Mouse (Mus musculus): ENCODE data around the gene Fn1.
A peak's percentile ranks its signal among the peaks of the same experiment; 100 is the strongest.

The Fn1 gene

DNA sequence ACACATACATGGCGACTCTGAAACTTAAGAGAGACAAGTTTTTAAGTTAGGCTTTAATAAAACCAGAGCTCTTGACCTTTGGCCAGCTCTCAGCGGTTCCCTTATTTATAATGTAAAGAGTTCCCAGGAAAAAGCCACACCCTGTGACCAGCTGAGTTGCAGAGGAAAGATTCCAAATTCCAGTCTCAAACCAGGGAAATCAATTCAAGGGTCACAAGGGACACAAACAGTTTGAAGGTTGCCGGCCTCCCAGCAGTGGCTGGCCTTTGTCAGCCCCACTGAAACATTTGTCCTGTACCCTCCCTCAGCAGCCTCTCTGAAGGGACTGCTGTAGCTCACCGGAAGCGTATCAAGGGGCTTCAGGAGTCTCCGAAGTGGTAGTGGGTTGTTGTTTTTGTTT lies 2.3 kb downstream of the Fn1 start:
- no peak for ATAC-seq (ENCODE audit: low TSS enrichment)

DNA sequence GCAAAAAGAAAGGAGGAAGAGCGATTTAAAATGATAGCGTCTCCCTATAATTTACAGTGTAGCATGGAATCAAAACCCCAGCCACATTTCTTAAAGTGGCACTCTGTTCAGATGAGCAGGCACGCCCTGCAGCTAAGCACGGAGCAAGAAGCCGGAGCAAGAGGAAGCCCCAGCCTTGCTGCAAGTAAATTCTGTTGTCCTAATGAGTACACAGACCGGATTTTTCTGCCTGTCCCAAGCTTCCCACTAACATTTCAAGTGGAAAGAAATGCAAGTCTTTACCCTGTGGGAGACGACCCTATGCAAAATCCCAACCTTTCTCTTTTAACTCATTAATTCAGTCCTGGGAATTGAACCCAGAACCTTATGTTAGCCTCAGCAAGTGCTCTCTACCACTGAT lies 4.8 kb downstream of the Fn1 start:
- no peak for ATAC-seq (ENCODE audit: low TSS enrichment)

DNA sequence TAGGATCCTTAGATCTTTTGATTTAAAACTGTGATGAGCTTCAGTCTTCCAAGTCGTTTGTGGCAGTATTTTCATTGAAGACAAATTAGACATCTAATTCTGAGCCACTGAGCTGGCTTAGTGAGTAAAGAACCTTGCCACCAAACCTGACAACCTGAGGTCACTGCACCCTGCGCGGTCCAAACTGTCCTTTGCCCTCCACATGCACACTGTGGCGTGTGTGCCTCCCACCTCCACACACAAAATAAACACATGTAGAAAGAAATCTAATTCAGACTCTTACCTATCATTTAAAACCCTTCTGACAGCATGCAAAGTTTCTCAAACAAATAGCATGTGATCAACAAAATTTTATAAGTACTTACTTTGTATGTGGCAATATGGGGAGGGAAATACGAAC lies 6.2 kb downstream of the Fn1 start:
- no peak for ATAC-seq (ENCODE audit: low TSS enrichment)

- no peak for ATAC-seq (ENCODE audit: low TSS enrichment)
Observed at GRCm38 (mm10) chr1:71645999-71646398, 7.0 kb downstream of the Fn1 start.

- no peak for ATAC-seq (ENCODE audit: low TSS enrichment)
Observed at GRCm38 (mm10) chr1:71645466-71645865, 7.5 kb downstream of the Fn1 start.

DNA sequence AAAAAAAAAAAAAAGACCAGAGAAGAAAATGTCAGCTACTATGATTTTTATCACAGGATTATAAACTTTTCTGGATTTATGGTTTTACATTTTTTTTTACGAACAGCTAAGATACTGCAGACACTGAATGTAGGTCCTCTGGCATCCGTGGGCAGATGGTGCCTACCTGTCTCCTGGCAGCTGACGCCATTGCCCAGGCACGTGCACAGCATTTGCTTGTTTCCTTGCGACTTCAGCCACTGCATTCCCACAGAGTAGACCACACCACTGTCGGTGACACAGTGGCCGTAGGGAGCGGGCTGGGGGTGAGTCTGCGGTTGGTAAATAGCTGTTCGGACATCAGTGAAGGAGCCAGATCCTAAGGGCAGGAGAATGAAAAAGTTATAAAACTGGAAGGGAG lies 10.2 kb downstream of the Fn1 start:
- no peak for ATAC-seq (ENCODE audit: low TSS enrichment)

- no peak for ATAC-seq (ENCODE audit: low TSS enrichment)
Observed at GRCm38 (mm10) chr1:71641206-71641605, 11.8 kb downstream of the Fn1 start.

DNA sequence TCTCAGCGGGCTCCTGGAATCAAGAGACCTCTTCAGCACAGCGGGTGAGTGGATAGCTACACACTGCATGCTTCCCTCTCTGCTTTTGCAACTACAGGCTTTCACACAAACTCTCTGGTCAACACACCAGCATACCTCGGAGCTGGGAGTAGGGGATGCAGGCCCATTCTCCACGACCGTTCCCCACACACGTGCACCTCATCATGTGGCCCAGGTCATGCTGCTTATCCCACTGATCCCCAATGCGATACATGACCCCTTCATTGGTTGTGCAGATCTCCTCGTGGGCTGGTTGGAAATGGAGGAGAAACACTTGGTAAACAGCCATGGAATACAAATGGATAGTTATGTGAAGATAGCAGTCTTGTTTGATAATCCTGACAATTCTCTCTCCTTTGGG lies 12.8 kb downstream of the Fn1 start:
- ATAC-seq (ENCODE audit: low TSS enrichment), result no peak

DNA sequence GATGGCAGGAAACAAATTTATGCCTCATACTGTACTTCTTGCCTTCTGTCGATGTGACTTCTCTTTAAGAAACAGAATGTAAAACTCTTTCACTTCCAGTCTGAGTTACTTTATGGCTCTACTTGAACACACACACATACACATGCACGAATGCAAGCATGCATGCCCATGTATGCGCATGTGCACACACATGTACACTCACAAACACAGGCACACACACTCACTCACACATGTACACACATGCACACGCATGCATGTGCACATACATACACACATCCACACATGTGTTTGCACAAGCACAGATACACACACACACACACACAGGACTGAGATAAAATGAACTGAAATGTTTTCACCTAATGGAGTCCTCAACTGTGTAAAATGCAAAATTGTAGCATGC lies 16.3 kb downstream of the Fn1 start:
- ATAC-seq (ENCODE audit: low TSS enrichment), result no peak

- ATAC-seq (ENCODE audit: low TSS enrichment), result no peak
Observed at GRCm38 (mm10) chr1:71636116-71636515, 16.9 kb downstream of the Fn1 start.

GRCm38 (mm10) chr1:71635101-71636014 lies 17.6 kb downstream of the Fn1 start:
- no peak for ATAC-seq (ENCODE audit: low TSS enrichment)

GRCm38 (mm10) chr1:71634471-71634981 lies 18.5 kb downstream of the Fn1 start:
- ATAC-seq (ENCODE audit: low TSS enrichment), result no peak

DNA sequence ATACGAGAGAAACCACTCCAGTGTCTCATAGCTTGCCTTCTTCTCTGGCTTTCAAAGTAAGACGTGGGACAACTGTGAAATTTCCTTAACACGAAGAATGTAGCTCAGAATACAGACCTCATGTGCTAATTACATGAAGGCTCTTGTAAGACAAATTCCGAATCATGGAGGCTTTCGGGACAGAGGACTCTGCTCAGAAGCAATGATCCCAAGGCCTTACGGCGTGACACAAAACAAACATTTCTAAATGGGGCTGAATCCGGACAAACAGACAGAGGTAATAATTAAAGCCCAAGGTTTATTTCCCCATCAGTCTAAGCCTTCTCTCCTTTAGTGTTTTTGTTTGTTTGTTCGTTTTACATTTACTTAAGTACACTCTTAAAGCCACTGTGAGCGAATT lies 20.6 kb downstream of the Fn1 start:
- no peak for ATAC-seq (ENCODE audit: low TSS enrichment)

DNA sequence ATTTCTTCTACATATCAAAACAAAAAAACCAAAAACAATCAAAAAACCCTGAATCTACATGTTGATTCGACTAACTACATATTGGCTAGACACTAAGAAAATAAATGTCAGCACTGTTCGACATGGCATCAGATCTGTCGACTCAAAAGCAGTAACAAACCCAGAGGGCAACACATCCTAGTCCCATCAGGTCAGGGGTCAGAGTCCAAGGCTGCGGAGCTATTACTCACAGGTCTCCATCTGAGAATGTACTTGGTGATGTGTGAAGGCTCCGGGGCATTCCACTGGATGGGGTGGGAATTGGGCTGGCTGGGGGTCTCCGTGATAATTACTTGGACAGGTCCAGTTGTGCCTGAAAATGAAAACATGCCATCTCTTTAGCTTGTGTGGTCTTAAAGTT lies 21.2 kb downstream of the Fn1 start:
- no peak for ATAC-seq (ENCODE audit: low TSS enrichment)

DNA sequence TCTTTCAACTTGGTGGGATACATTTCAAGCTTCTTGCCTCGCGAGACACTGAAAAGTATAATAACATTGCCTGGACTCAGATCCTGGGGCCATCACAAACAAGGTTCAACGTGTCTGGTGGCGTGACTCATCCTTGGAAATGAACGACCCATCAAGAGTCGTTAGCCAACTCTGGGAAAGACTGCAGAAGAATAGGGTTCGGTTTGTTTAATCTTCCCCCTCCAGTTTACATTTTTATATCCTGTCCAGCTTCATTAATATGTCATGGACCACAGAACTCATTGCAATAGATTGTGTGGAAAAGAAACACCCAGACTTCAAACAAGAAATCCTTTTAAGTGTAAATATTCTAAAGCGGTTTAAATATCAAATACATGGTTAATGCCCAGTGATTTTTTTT lies 22.8 kb downstream of the Fn1 start:
- ATAC-seq (ENCODE audit: low TSS enrichment), result no peak

DNA sequence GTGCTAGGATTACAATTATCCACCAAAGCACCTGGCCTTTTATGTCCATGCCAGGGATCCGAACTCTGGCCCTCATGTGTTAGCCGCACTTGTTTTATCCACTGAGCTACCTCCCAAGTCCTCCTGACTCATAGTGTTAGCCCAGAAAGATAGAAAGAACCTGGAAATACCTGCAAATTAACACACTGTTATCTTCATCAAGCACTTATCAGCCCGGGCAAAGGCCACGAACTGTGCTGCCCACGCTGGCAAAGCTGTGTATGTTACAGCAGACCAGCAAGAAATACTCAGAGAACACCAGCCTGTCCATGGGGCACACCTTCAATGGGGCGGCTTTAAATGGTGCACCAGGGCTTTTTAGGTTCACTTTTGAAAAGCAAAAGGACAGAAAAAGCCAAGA lies 29.4 kb downstream of the Fn1 start:
- no peak for ATAC-seq (ENCODE audit: low TSS enrichment)

- peak; percentile 31; the same call in 1 of the 2 replicates for ATAC-seq (ENCODE audit: low TSS enrichment)
Observed at GRCm38 (mm10) chr1:71621526-71621925, 31.5 kb downstream of the Fn1 start.

DNA sequence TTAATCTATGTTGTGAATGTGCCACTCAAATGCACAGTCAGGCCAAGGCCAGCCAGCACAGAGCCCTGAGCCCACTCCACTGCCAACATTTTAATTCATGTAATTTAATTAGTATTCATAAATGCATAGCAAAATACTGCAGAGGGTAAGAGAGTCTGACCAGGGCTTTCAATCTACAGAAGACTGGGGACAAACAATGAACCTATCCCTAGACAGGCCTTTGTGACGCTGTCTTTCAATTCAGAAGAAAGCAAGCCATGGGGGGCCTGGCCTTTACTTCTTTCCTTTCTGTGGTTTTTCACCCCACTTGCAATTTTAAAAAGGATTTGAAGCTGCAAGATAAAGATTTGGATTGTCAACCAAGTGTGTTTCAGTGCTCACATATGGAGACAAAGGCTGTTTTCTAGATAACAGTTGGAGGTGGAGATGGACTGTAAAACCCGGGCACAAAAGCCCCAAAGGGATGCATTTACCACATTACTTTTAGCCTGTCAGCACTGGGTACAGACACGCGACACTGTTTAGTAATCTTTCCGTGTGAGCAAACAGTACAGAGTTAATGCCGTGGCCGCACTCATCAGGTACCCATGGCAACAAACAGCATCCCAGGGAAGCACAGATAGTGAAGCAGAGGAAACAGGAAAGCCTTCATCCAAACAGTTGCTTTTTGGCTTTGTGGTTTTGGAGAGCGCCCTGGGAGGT lies 38.3 kb downstream of the Fn1 start:
- ATAC-seq (ENCODE audit: low TSS enrichment), result no peak

DNA sequence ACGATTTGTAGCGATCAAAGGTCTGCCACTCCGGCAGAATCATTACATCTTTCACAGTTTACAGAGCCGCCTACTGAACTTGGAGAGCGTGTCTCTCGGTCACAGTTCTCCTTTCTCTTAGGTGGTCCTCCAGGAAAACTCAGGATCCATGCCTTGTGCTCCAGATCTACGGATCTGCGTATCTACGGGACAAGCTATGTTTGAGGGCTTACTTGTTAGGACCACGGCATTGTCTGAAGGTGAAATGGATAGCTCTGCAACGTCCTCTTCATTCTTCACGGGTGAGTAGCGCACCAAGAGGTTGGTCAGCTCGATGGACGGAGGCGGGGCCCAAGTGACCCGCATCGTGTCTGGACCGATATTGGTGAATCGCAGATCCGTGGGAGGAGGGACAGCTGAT lies 40.7 kb downstream of the Fn1 start:
- no peak for ATAC-seq (ENCODE audit: low TSS enrichment)

GRCm38 (mm10) chr1:71609916-71610315 lies 43.1 kb downstream of the Fn1 start:
- ATAC-seq (ENCODE audit: low TSS enrichment), result no peak

- no peak for ATAC-seq (ENCODE audit: low TSS enrichment)
Observed at GRCm38 (mm10) chr1:71609057-71609775, 43.8 kb downstream of the Fn1 start.

- no peak for ATAC-seq (ENCODE audit: low TSS enrichment)
Observed at GRCm38 (mm10) chr1:71606600-71607325, 46.2 kb downstream of the Fn1 start.

All from frontal cortex, adult (tissue).